Mouse (Mus musculus) kidney, adult 11 months (tissue): Measurements from ENCODE around the gene Ripor2.

Source experiments
- DNase-seq: peaks from one replicate; pipeline ENCODE4 v3.0.0; 2022

Gene Ripor2

DNA sequence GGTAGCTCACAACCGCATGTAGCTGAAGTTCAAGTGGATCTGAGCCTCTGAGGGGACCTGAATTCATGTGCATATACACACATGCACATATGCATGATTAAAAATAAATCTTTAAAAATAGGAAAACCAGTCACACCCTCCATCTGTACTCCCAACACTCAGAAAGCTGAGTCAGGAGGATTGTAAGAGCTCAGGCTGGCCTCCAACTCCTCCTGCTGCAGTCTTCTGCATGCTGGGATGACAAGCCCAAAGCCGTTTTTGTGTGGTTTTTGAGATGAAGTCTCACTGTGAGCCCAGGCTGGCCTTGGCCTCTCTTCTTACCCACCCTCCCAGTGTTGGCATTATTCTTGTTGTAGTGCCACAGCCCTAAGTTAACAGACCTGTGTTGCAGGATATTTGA, 196.0 kb downstream of the Ripor2 start:
- DNase-seq = no peak

GRCm38 (mm10) chr13:24778706-24779380, 196.9 kb downstream of the Ripor2 start:
- DNase-seq = no peak

DNA sequence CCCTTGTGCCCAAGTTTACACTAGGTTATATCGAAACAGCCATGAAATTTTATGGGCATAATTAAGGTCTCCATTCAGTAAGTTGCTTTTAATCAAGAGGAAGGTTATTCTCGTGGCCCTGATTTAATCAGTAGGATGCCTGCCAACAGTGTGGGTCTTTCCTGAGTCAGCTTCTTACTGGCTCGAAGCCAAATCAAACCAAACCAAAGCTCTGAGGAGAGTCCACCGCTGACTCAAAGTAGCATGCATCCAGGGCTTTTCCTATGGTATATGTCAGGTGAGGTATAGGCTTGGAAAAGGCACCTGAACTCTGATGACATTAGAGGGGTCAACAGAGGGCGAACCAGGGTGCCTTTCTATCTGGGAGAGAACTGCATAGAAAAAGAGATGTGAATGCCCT, 199.9 kb downstream of the Ripor2 start:
- DNase-seq = no peak
